Mouse (Mus musculus) adrenal gland, postnatal 25 days (tissue): ENCODE results near the gene Htr2c. TPM values are rescaled to one million over a fixed set of nuclear protein-coding genes. Genes with fewer than 3 reads are reported as not detected.

Source experiments
- DNase-seq: peaks from one replicate; pipeline ENCODE4 v3.0.0; 2021; ENCODE audit warnings: mixed read lengths
- long read RNA-seq: library from polyadenylated mRNA; stranded (forward); transcript quantifications from one replicate; pipeline ENCODE4 v2.0.0, GENCODE M21; 2021
- microRNA-seq, 2 experiments: library from miRNA; unstranded; fragments of <30 nt; microRNA quantifications; one replicate each; pipeline ENCODE4 v1.2.0; 2021
- total RNA-seq: library from RNA; stranded (reverse); gene quantifications from 2 replicates; pipeline ENCODE4 v1.2.3, GENCODE M21; 2021

Htr2c gene
- total RNA-seq = not detected in 2 replicates
- long read RNA-seq = 0 reads

GRCm38 (mm10) chrX:146962258-146962913, at the start of gene Htr2c:
Gene Htr2c (plus strand): TSS chrX:146962513.
- no peak for DNase-seq

- no peak for DNase-seq
Measured at GRCm38 (mm10) chrX:146928251-146928650, 34.1 kb upstream of the Htr2c start.

GRCm38 (mm10) chrX:146936332-146936731, 26.0 kb upstream of the Htr2c start:
- no peak for DNase-seq

- no peak for DNase-seq
Measured at GRCm38 (mm10) chrX:146946216-146946886, 16.0 kb upstream of the Htr2c start.

- no peak for DNase-seq
Measured at GRCm38 (mm10) chrX:146946996-146947395, 15.3 kb upstream of the Htr2c start.

GRCm38 (mm10) chrX:146958608-146959007, 3.7 kb upstream of the Htr2c start:
- DNase-seq = no peak

GRCm38 (mm10) chrX:146959960-146960359, 2.4 kb upstream of the Htr2c start:
- no peak for DNase-seq

GRCm38 (mm10) chrX:146962914-146963547, 718 bp downstream of the Htr2c start:
- DNase-seq = no peak

- DNase-seq = peak; percentile 2
Measured at GRCm38 (mm10) chrX:146979931-146980330, 17.6 kb downstream of the Htr2c start.

GRCm38 (mm10) chrX:147055730-147056129, 93.4 kb downstream of the Htr2c start:
- DNase-seq = no peak

GRCm38 (mm10) chrX:147071622-147072021, 109.3 kb downstream of the Htr2c start:
- no peak for DNase-seq

- DNase-seq = no peak
Measured at GRCm38 (mm10) chrX:147119155-147119554, 156.8 kb downstream of the Htr2c start.

GRCm38 (mm10) chrX:147215251-147215650, 252.9 kb downstream of the Htr2c start:
- DNase-seq = no peak

- DNase-seq = no peak
Measured at GRCm38 (mm10) chrX:147217382-147218013, 255.2 kb downstream of the Htr2c start.

GRCm38 (mm10) chrX:147238806-147239542, 276.7 kb downstream of the Htr2c start:
- no peak for DNase-seq

Small RNA genes within 50 kb of the gene (microRNA-seq; reads per million reads assigned to microRNA genes)
- gene Gm22650 = 0 reads per million in 2 experiments
- 0 reads per million in 2 experiments for gene Gm24627
- 0 to 0.69 reads per million in 2 experiments for gene Mir1264
- gene Mir1298 = 0.34 to 0.36 reads per million in 2 experiments
- gene Mir1912 = 0 reads per million in 2 experiments
- gene Mir448 = 0.36 to 0.69 reads per million in 2 experiments
- gene Mir764 = 0 to 0.34 reads per million in 2 experiments
